Mouse (Mus musculus): ENCODE results near the gene Stag3. TPM values are rescaled to one million over a fixed set of nuclear protein-coding genes. Genes with fewer than 3 reads are reported as not detected.

Gene Stag3
- polyA plus RNA-seq, 1 experiment = 201 TPM

DNA sequence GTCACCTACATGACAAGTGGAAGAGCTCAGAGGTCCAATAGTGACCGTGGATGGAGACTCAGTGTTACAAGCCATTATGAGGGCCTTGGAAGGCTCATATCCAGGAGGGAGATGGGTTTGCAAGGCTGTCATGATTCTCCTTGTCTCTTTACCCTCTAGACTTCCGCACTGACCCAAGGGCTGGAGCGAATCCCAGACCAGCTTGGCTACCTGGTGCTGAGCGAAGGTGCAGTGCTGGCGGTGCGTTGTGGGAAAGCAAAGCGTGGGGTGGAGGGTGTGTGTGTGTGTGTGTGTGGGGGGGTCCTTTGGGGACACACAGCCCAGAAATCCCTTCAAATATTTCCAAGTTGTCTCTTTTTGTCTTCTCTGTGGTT lies 24.0 kb upstream of the Stag3 start:
- H3K27ac ChIP-seq (ENCODE audit: control insufficient read depth, insufficient read depth, low read depth, low read length) = peak overlapping the region; percentile 74; the same call in 1 of the 2 replicates

GRCm38 (mm10) chr5:138256966-138257584 lies 23.0 kb upstream of the Stag3 start:
- Histone ChIP-seq H3K4me3 (ENCODE audit: control insufficient read depth, low read depth, low read length) (no peak overlapping the region), H3K27me3 (ENCODE audit: control insufficient read depth, insufficient read depth, low read length) (no peaks in the 10 kb centered on the region), H3K27ac (ENCODE audit: control insufficient read depth, insufficient read depth, low read depth, low read length) (no peak overlapping the region), H3K36me3 (ENCODE audit: control insufficient read depth, insufficient read depth, low read length) (peaks cover 3% of the 10 kb centered on the region), H3K4me1 (ENCODE audit: control insufficient read depth, insufficient read depth, low read length) (peaks cover 6% of the 10 kb centered on the region)
- TF ChIP-seq CTCF (IDR thresholded peaks at IDR 0.05; ENCODE audit: control insufficient read depth, insufficient read depth, insufficient replicate concordance, low read depth, low read length) (no peak), POLR2A (IDR thresholded peaks at IDR 0.05; ENCODE audit: control insufficient read depth, low read depth, low read length) (no peak)

More for the DNA sequence above, 24.0 kb upstream of the Stag3 start:
- H3K36me3 ChIP-seq (ENCODE audit: control insufficient read depth, insufficient read depth, low read length) = no peaks in the 10 kb centered on the region
- TF ChIP-seq CTCF (IDR thresholded peaks at IDR 0.05; ENCODE audit: control insufficient read depth, insufficient read depth, insufficient replicate concordance, low read depth, low read length) (no peak), POLR2A (IDR thresholded peaks at IDR 0.05; ENCODE audit: control insufficient read depth, low read depth, low read length) (no peak)
- no peaks in the 10 kb centered on the region for H3K27me3 ChIP-seq (ENCODE audit: control insufficient read depth, insufficient read depth, low read length)
- H3K4me3 ChIP-seq (ENCODE audit: control insufficient read depth, low read depth, low read length) = peak overlapping the region; percentile 95
- peaks cover 6% of the 10 kb centered on the region for H3K4me1 ChIP-seq (ENCODE audit: control insufficient read depth, insufficient read depth, low read length)

DNA sequence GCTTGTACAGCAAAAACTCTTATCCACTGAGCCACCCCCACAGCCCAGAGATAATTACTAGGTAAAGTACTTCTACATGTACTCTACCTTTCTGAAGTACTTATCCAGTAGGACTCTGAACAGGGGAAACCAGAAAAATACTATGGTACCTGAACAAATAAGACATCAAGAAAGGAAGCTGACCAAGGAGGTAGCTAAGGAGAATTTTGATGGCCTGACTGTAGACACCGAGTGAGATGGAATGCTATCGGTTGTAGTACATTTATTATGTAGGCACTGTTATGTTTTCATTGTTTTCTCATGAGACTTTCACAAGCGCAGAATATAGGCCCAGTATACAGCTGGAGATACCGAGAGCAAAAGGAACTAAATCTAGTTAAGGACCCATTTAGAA lies 22.5 kb upstream of the Stag3 start:
- TF ChIP-seq CTCF (IDR thresholded peaks at IDR 0.05; ENCODE audit: control insufficient read depth, insufficient read depth, insufficient replicate concordance, low read depth, low read length) = no peak
- no peak for TF ChIP-seq POLR2A (IDR thresholded peaks at IDR 0.05; ENCODE audit: control insufficient read depth, low read depth, low read length)
- no peak overlapping the region for H3K27ac ChIP-seq (ENCODE audit: control insufficient read depth, insufficient read depth, low read depth, low read length)
- no peak overlapping the region for H3K4me3 ChIP-seq (ENCODE audit: control insufficient read depth, low read depth, low read length)
- H3K4me1 ChIP-seq (ENCODE audit: control insufficient read depth, insufficient read depth, low read length) = peaks cover 6% of the 10 kb centered on the region
- H3K36me3 ChIP-seq (ENCODE audit: control insufficient read depth, insufficient read depth, low read length) = peaks cover 3% of the 10 kb centered on the region
- H3K27me3 ChIP-seq (ENCODE audit: control insufficient read depth, insufficient read depth, low read length) = no peaks in the 10 kb centered on the region

- Histone ChIP-seq H3K4me1 (ENCODE audit: control insufficient read depth, insufficient read depth, low read length) (peaks cover 11% of the 10 kb centered on the region), H3K36me3 (ENCODE audit: control insufficient read depth, insufficient read depth, low read length) (peaks cover 3% of the 10 kb centered on the region), H3K4me3 (ENCODE audit: control insufficient read depth, low read depth, low read length) (no peak overlapping the region), H3K27me3 (ENCODE audit: control insufficient read depth, insufficient read depth, low read length) (no peaks in the 10 kb centered on the region), H3K27ac (ENCODE audit: control insufficient read depth, insufficient read depth, low read depth, low read length) (no peak overlapping the region)
- TF ChIP-seq POLR2A (IDR thresholded peaks at IDR 0.05; ENCODE audit: control insufficient read depth, low read depth, low read length) (no peak), CTCF (IDR thresholded peaks at IDR 0.05; ENCODE audit: control insufficient read depth, insufficient read depth, insufficient replicate concordance, low read depth, low read length) (no peak)
These were observed 22.0 kb upstream of the Stag3 start for GRCm38 (mm10) chr5:138258078-138258477.

DNA sequence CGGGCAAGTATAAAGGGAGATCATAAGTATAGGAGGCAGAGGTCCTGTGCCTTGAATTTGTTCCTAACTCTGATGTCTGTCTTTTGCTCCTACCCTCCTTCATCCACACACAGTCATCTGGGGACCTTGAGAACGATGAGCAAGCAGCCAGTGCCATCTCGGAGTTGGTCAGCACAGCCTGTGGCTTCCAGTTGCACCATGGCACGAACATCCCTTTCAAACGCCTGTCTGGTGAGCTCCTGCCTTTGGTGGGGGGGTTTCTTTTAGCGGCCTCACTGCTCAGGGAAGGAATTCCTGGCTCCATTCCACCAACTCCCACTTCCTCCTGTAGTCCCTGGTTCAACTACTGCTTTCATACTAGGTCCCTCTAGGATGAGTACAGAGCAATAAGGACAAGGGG lies 21.5 kb upstream of the Stag3 start:
- no peak for TF ChIP-seq POLR2A (IDR thresholded peaks at IDR 0.05; ENCODE audit: control insufficient read depth, low read depth, low read length)
- no peak for TF ChIP-seq CTCF (IDR thresholded peaks at IDR 0.05; ENCODE audit: control insufficient read depth, insufficient read depth, insufficient replicate concordance, low read depth, low read length)
- Histone ChIP-seq H3K4me1 (ENCODE audit: control insufficient read depth, insufficient read depth, low read length) (peaks cover 13% of the 10 kb centered on the region), H3K27ac (ENCODE audit: control insufficient read depth, insufficient read depth, low read depth, low read length) (no peak overlapping the region), H3K36me3 (ENCODE audit: control insufficient read depth, insufficient read depth, low read length) (peaks cover 3% of the 10 kb centered on the region), H3K4me3 (ENCODE audit: control insufficient read depth, low read depth, low read length) (no peak overlapping the region), H3K27me3 (ENCODE audit: control insufficient read depth, insufficient read depth, low read length) (no peaks in the 10 kb centered on the region)

DNA sequence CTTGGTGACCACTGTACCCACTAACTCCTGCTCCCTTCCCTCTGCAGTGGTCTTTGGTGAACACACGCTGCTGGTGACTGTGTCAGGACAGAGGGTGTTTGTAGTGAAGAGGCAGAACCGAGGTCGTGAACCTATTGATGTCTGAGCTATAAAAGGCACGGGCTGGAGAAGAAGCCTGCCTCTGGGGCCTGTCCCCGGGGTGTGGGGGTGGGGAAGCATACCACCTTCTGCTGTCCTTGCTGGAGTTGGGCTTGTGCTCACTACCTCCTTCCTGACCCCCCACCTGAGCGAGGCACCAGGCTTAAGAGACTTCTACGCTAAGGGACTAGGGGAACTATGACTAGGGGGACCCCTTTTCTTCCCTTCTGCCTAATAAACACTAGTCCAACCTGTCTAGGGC lies 21.0 kb upstream of the Stag3 start:
- H3K27ac ChIP-seq (ENCODE audit: control insufficient read depth, insufficient read depth, low read depth, low read length) = no peak overlapping the region
- H3K4me1 ChIP-seq (ENCODE audit: control insufficient read depth, insufficient read depth, low read length) = peaks cover 13% of the 10 kb centered on the region
- no peak for TF ChIP-seq POLR2A (IDR thresholded peaks at IDR 0.05; ENCODE audit: control insufficient read depth, low read depth, low read length)
- TF ChIP-seq CTCF (IDR thresholded peaks at IDR 0.05; ENCODE audit: control insufficient read depth, insufficient read depth, insufficient replicate concordance, low read depth, low read length) = no peak
- no peaks in the 10 kb centered on the region for H3K27me3 ChIP-seq (ENCODE audit: control insufficient read depth, insufficient read depth, low read length)
- H3K4me3 ChIP-seq (ENCODE audit: control insufficient read depth, low read depth, low read length) = no peak overlapping the region
- peaks cover 3% of the 10 kb centered on the region for H3K36me3 ChIP-seq (ENCODE audit: control insufficient read depth, insufficient read depth, low read length)

DNA sequence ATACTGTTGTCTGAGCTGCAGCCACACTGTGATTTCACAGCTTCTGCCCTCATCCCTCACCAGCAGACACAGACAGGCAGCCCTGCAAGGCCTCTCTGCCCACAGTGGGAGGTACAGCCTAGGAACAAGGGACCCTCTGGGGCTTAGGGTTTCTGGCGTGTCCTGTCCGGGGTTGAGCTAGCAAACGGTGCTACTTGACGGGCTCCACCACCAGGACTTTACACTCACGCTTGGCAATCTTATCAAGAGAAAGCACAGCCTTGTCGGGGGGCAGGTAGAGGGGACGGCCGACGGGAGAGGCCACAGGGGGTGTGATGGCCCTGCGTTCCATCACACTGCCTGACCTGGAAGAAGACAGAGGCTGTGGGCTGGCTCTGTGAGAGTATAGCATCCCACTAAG lies 20.0 kb upstream of the Stag3 start:
- Histone ChIP-seq H3K27ac (ENCODE audit: control insufficient read depth, insufficient read depth, low read depth, low read length) (no peak overlapping the region), H3K4me1 (ENCODE audit: control insufficient read depth, insufficient read depth, low read length) (peaks cover 15% of the 10 kb centered on the region), H3K36me3 (ENCODE audit: control insufficient read depth, insufficient read depth, low read length) (peaks cover 3% of the 10 kb centered on the region), H3K4me3 (ENCODE audit: control insufficient read depth, low read depth, low read length) (no peak overlapping the region), H3K27me3 (ENCODE audit: control insufficient read depth, insufficient read depth, low read length) (no peaks in the 10 kb centered on the region)
- no peak for TF ChIP-seq CTCF (IDR thresholded peaks at IDR 0.05; ENCODE audit: control insufficient read depth, insufficient read depth, insufficient replicate concordance, low read depth, low read length)
- no peak for TF ChIP-seq POLR2A (IDR thresholded peaks at IDR 0.05; ENCODE audit: control insufficient read depth, low read depth, low read length)
